Mouse (Mus musculus) G1E (cell line): ENCODE data around the gene Gss. TPM values are rescaled to one million over a fixed set of nuclear protein-coding genes. Genes with fewer than 3 reads are reported as not detected.

ENCODE experiments used
- ATAC-seq: 2 replicates; pipeline ENCODE4 v1.8.0; 2016; ENCODE audit warnings: mild to moderate bottlenecking; ENCODE audit not compliant: insufficient number of reproducible peaks, poor library complexity, low FRiP score, severe bottlenecking; ENCODE audit errors: extremely low read depth
- DNase-seq: peaks from one replicate; pipeline ENCODE4 v3.0.0; 2012; ENCODE audit warnings: low spot score
- H3K27me3 ChIP-seq: 2 replicates; pipeline ENCODE4 v1.6.1; 2012; ENCODE audit warnings: mild to moderate bottlenecking, low read length, inconsistent platforms; ENCODE audit not compliant: insufficient read depth
- H3K36me3 ChIP-seq: replicated peaks from 2 replicates; pipeline ENCODE3; 2012; ENCODE audit warnings: mild to moderate bottlenecking, inconsistent platforms
- H3K4me1 ChIP-seq: 2 replicates; pipeline ENCODE4 v1.6.1; 2012; ENCODE audit warnings: low read depth, low read length, inconsistent platforms, mixed read lengths; ENCODE audit not compliant: insufficient read depth
- H3K4me3 ChIP-seq: 2 replicates; pipeline ENCODE4 v1.5.1; 2012; ENCODE audit warnings: low read depth, mild to moderate bottlenecking, inconsistent platforms, low read length, moderate library complexity, mixed read lengths
- H3K9me3 ChIP-seq: replicated peaks from 2 replicates; pipeline ENCODE4 v1.6.1; 2012; ENCODE audit warnings: inconsistent platforms
- CTCF ChIP-seq: IDR thresholded peaks from 2 replicates; pipeline ENCODE4 v1.5.1; 2012; ENCODE audit warnings: low read depth, low read length, inconsistent platforms, mixed read lengths
- GATA1 ChIP-seq: IDR thresholded peaks from 2 replicates; pipeline ENCODE4 v1.6.1; 2012; ENCODE audit warnings: borderline replicate concordance, low read length, inconsistent platforms, mixed read lengths
- GATA2 ChIP-seq: IDR thresholded peaks from 2 replicates; pipeline ENCODE4 v1.6.1; 2012; ENCODE audit warnings: low read depth, low read length, inconsistent platforms, borderline replicate concordance
- POLR2AphosphoS5 ChIP-seq: IDR thresholded peaks from 2 replicates; pipeline ENCODE4 v1.6.1; 2012; ENCODE audit warnings: low read depth, low read length, inconsistent platforms; ENCODE audit not compliant: insufficient replicate concordance
- TAL1 ChIP-seq: conservative IDR thresholded peaks from 2 replicates; pipeline ENCODE4 v1.6.1; 2012; ENCODE audit warnings: low read depth, low read length, inconsistent platforms, mixed read lengths
- polyA plus RNA-seq: library from polyadenylated mRNA; stranded (reverse); fragments of >175 nt; gene quantifications from 2 replicates; pipeline ENCODE4 v1.2.3, GENCODE M21; 2012
- total RNA-seq, 2 experiments: library from RNA; stranded (forward) in 1 of 2; stranded (reverse) in 1 of 2; fragments of 200-1000 nt in 1 of 2; fragments of >200 nt in 1 of 2; fragmentation: Nextera tagmentation in 1 of 2; gene quantifications; 2 replicates each; pipeline ENCODE4 v1.2.3; 2014 to 2017

The Gss gene
- total and polyA plus RNA-seq, 3 experiments = 7.3 to 22.0 (median 14.6) TPM

- peaks cover 24% of the 10 kb centered on the region for H3K36me3 ChIP-seq
- H3K4me1 ChIP-seq = peaks cover 72% of the 10 kb centered on the region
- ATAC-seq = no peak
- DNase-seq = no peak
- TF ChIP-seq POLR2AphosphoS5 = no peak
- TF ChIP-seq CTCF = no peak
- TF ChIP-seq GATA1 = no peak
- TF ChIP-seq TAL1 = no peak
- TF ChIP-seq GATA2 = no peak
- H3K9me3 ChIP-seq = no peaks in the 10 kb centered on the region
- no peaks in the 10 kb centered on the region for H3K27me3 ChIP-seq
- peak overlapping the region; percentile 79 for H3K4me3 ChIP-seq
Measured at GRCm38 (mm10) chr2:155591676-155592075, 934 bp downstream of the Gss start.

- Histone ChIP-seq H3K36me3 (peaks cover 28% of the 10 kb centered on the region), H3K4me1 (peaks cover 67% of the 10 kb centered on the region), H3K4me3 (peak overlapping the region; percentile 79; the same call in 1 of the 2 replicates), H3K27me3 (no peaks in the 10 kb centered on the region), H3K9me3 (no peaks in the 10 kb centered on the region)
- ATAC-seq (peak; percentile 46; the same call in 1 of the 2 replicates), DNase-seq (no peak)
- TF ChIP-seq GATA2 = no peak
- TF ChIP-seq CTCF = no peak
- TF ChIP-seq TAL1 = no peak
- TF ChIP-seq POLR2AphosphoS5 = no peak
- no peak for TF ChIP-seq GATA1
Measured at GRCm38 (mm10) chr2:155590876-155591275, 1.7 kb downstream of the Gss start.

GRCm38 (mm10) chr2:155589521-155589920 lies 3.1 kb downstream of the Gss start:
- Histone ChIP-seq H3K4me3 (peak overlapping the region; percentile 16; the same call in 1 of the 2 replicates), H3K9me3 (no peaks in the 10 kb centered on the region), H3K4me1 (peaks cover 64% of the 10 kb centered on the region), H3K36me3 (peaks cover 40% of the 10 kb centered on the region), H3K27me3 (no peaks in the 10 kb centered on the region)
- no peak for ATAC-seq
- no peak for DNase-seq
- TF ChIP-seq GATA2 = no peak
- no peak for TF ChIP-seq TAL1
- TF ChIP-seq CTCF = no peak
- TF ChIP-seq POLR2AphosphoS5 = no peak
- no peak for TF ChIP-seq GATA1

- DNase-seq (no peak), ATAC-seq (no peak)
- H3K27me3 ChIP-seq = no peaks in the 10 kb centered on the region
- H3K36me3 ChIP-seq = peaks cover 45% of the 10 kb centered on the region
- H3K4me3 ChIP-seq = no peak overlapping the region
- no peaks in the 10 kb centered on the region for H3K9me3 ChIP-seq
- TF ChIP-seq CTCF = no peak
- TF ChIP-seq POLR2AphosphoS5 = no peak
- TF ChIP-seq GATA1 = no peak
- TF ChIP-seq TAL1 = no peak
- no peak for TF ChIP-seq GATA2
- H3K4me1 ChIP-seq = peaks cover 62% of the 10 kb centered on the region
Measured at GRCm38 (mm10) chr2:155588136-155588535, 4.5 kb downstream of the Gss start.

GRCm38 (mm10) chr2:155585486-155585885 lies 7.1 kb downstream of the Gss start:
- Histone ChIP-seq H3K27me3 (no peaks in the 10 kb centered on the region), H3K4me1 (peaks cover 47% of the 10 kb centered on the region), H3K9me3 (no peaks in the 10 kb centered on the region), H3K4me3 (no peak overlapping the region), H3K36me3 (peaks cover 58% of the 10 kb centered on the region)
- TF ChIP-seq GATA1 (no peak), GATA2 (no peak), CTCF (no peak), POLR2AphosphoS5 (no peak), TAL1 (no peak)
- DNase-seq = no peak
- ATAC-seq = no peak

GRCm38 (mm10) chr2:155585082-155585481 lies 7.5 kb downstream of the Gss start:
- H3K9me3 ChIP-seq = no peaks in the 10 kb centered on the region
- peaks cover 56% of the 10 kb centered on the region for H3K36me3 ChIP-seq
- peaks cover 43% of the 10 kb centered on the region for H3K4me1 ChIP-seq
- no peaks in the 10 kb centered on the region for H3K27me3 ChIP-seq
- no peak overlapping the region for H3K4me3 ChIP-seq
- no peak for DNase-seq
- TF ChIP-seq CTCF (no peak), GATA2 (no peak), TAL1 (no peak), POLR2AphosphoS5 (no peak), GATA1 (no peak)
- no peak for ATAC-seq

- H3K36me3 ChIP-seq = peaks cover 59% of the 10 kb centered on the region
- ATAC-seq (no peak), DNase-seq (no peak)
- no peaks in the 10 kb centered on the region for H3K9me3 ChIP-seq
- H3K27me3 ChIP-seq = no peaks in the 10 kb centered on the region
- H3K4me3 ChIP-seq = no peak overlapping the region
- TF ChIP-seq GATA1 (no peak), TAL1 (no peak), CTCF (peak; percentile 67)
- peaks cover 33% of the 10 kb centered on the region for H3K4me1 ChIP-seq
Measured at GRCm38 (mm10) chr2:155583927-155584530, 8.6 kb downstream of the Gss start.
